Mouse (Mus musculus) mammary gland, adult 2 months (tissue): ENCODE results near the gene Ppih. TPM values are rescaled to one million over a fixed set of nuclear protein-coding genes. Genes with fewer than 3 reads are reported as not detected.

Experiments used
- polyA plus RNA-seq: library from polyadenylated mRNA; depleted of rRNA; stranded (reverse); fragments of >200 nt; gene quantifications from 2 replicates; pipeline ENCODE4 v1.2.3, GENCODE M21; 2012; ENCODE audit warnings: low replicate concordance; rRNA removed

Gene Ppih
- 4.8 and 8.4 TPM in 2 replicates for polyA plus RNA-seq

DNA sequence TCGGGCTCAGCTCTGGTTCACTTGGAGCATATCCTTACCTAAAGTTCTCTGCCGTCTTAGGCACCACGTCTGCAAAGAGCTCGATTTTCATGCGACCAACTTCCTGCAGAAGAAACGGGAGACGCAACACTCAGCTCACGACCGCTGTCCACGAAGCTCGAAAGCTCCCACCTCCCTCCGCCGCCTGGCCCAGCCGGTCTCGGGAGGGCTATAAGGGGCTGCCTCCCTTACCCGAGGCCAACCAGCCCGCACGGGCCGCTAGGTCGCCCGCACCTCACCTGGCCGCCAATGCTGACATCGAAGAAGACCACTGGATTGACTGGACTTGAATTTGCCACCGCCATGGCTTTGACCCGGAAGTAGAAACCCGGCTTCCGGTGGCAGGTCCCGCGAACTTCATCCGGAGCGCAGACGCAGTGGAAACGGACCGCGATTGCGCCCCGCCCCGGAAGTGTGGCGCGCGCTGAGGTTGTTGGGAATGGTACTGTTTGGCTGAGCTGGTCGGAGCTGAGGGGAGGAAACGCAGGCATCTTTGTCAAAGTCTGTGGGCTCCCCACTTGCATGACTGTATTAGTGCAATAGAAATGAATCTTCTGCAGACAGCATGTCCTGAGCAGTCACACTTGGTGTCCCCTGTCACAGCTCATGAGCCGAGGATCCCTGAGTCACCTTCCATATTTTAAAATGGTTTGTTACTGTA, at the start of gene Ppih:
Ppih (minus strand) TSS at position 416 of the 700 bp plus-strand sequence.

DNA sequence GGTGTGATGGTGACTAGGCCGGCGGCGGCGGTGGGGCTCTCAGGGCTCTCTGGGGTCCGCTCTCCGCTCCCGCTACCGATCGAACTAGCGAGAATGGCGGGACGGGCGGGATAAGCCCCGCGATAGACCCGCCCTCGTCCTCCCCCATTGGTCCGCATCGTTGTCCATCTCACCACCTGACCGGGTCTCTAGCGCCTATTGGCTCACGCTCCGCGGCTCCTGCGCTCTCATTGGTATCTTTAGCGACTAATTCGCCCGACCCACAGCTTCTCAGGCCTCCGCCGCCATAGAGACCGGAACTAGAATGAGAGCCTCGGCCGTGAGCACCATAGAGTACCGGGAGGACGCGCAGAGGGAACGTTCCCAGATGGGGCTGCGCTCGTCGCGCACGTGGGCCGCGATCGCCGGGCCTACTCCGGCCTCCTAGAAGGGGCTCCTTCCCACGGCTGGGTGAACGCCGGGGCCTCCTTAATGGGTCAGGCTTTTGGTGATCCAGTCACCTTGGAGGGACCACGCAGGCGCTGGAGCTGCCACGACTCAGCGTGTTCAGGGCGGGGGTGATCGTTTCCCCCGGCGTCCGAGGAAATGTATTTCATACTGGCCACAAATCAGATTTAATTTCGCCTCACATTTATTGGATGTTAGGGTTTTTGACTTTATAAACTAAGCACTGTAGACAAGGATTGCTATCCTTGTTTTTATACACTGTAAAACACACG, 25.8 kb downstream of the Ppih start, which contains the start of gene Ybx1:
Ybx1 (minus strand) TSS at position 190 of the 719 bp plus-strand sequence.

DNA sequence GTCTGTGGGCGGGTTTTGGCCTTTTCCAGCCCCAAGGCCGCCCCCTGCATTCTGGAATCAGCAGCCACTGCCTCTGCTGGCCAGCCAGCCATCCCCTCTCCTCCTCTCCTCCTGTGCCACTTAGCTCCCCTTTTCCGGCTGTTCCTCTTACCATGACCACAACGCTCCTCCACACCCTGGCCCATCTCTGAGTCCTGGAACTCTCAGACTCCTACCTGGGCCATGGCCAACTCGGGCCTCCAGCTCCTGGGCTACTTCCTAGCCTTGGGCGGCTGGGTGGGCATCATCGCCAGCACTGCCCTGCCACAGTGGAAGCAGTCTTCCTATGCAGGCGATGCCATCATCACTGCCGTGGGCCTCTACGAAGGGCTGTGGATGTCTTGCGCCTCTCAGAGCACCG, 65.0 kb downstream of the Ppih start, which contains the start of gene Cldn19:
Cldn19 (plus strand) TSS at position 64 of the 400 bp plus-strand sequence.

Other genes starting within 250 kb of the Ppih start
- gene Slc2a1, start 211.8 kb downstream of the Ppih start, polyA plus RNA-seq, result 41.3 and 50.4 TPM in 2 replicates
- gene Zfp691, start 146.4 kb downstream of the Ppih start, polyA plus RNA-seq, result 14.3 and 15.1 TPM in 2 replicates
- gene Ermap, start 130.5 kb downstream of the Ppih start, polyA plus RNA-seq, result 0.26 and 0.33 TPM in 2 replicates
- gene Svbp, start 125.2 kb downstream of the Ppih start, polyA plus RNA-seq, result 25.0 and 35.5 TPM in 2 replicates
- 0.10 and 0.95 TPM in 2 replicates for gene Tmem269, start 102.3 kb downstream of the Ppih start, polyA plus RNA-seq
- gene AU022252, start 87.8 kb downstream of the Ppih start, polyA plus RNA-seq, result 4.2 and 6.1 TPM in 2 replicates
- gene P3h1, start 87.6 kb downstream of the Ppih start, polyA plus RNA-seq, result 26.3 and 29.0 TPM in 2 replicates
- 7.5 and 11.0 TPM in 2 replicates for gene Cldn19, start 65.1 kb downstream of the Ppih start, polyA plus RNA-seq
- gene Ybx1, start 25.9 kb downstream of the Ppih start, polyA plus RNA-seq, result 122 and 131 TPM in 2 replicates
- gene Ccdc30, start 95.0 kb upstream of the Ppih start, polyA plus RNA-seq, result 0.24 and 0.54 TPM in 2 replicates
- 16.0 and 24.6 TPM in 2 replicates for gene Ppcs, start 101.9 kb upstream of the Ppih start, polyA plus RNA-seq
- 0.27 and 0.99 TPM in 2 replicates for gene Zmynd12, start 102.3 kb upstream of the Ppih start, polyA plus RNA-seq
- 0.10 and 0.49 TPM in 2 replicates for gene Rimkla, start 172.1 kb upstream of the Ppih start, polyA plus RNA-seq
- 13.7 and 19.4 TPM in 2 replicates for gene Foxj3, start 216.5 kb upstream of the Ppih start, polyA plus RNA-seq
- gene Frg2f1, start 219.0 kb upstream of the Ppih start, polyA plus RNA-seq, result 6.7 and 19.8 TPM in 2 replicates